Mouse (Mus musculus): ENCODE data around the gene Fam185a. TPM values are rescaled to one million over a fixed set of nuclear protein-coding genes. Genes with fewer than 3 reads are reported as not detected.

The Fam185a gene
- polyA plus RNA-seq, 1 experiment: 1.6 TPM

DNA sequence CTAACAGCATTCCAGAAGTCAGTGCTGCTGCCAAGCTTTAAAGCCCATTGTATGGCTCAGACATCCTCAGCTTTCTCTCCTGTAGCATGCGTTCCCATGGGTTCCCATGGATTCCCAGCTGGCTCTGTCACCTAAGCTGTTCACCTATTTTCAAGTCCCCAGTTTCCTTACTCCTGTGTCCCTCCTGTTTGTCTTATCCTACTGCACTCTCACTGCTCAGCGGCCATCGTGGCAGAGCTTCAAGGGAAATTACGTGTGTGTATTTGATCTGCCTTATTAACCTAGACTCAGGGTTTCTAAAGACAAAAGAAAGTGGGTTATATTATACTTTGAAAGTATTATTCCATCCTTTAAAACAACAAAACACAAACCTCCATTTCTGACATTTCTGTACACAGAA is 64.4 kb downstream of the Fam185a start:
- TF ChIP-seq POLR2A (IDR thresholded peaks at IDR 0.05; ENCODE audit: borderline replicate concordance, low read depth, low read length) (no peak), CTCF (IDR thresholded peaks at IDR 0.05; ENCODE audit: low read depth, low read length) (no peak)
- Histone ChIP-seq H3K27ac (ENCODE audit: insufficient read depth, low read depth, low read length) (no peak overlapping the region), H3K4me1 (ENCODE audit: control insufficient read depth, insufficient read depth, low read length) (peaks cover 19% of the 10 kb centered on the region), H3K4me3 (ENCODE audit: insufficient read depth, low read length) (no peak overlapping the region)

DNA sequence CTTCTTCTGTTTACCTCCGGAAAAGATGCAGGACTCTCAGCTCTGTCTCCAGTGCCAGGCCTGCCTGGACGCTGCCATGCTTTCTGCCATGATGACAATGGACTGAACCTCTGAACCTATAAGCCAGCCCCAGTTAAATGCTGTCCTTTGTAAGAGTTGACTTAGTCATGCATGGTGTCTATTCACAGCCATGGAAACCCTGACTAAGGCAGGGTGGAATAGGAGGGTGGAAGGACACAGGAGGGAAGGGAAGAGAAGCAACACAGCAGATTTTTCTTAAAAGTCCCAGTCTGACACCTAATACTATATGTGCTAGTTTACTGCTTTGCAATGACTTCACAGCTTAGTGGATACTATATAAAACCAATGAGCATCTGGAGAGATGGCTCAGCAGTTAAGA is 66.7 kb downstream of the Fam185a start:
- H3K4me3 ChIP-seq (ENCODE audit: insufficient read depth, low read length): no peak overlapping the region
- H3K4me1 ChIP-seq (ENCODE audit: control insufficient read depth, insufficient read depth, low read length): peaks cover 7% of the 10 kb centered on the region
- no peak for TF ChIP-seq POLR2A (IDR thresholded peaks at IDR 0.05; ENCODE audit: borderline replicate concordance, low read depth, low read length)
- no peak for TF ChIP-seq CTCF (IDR thresholded peaks at IDR 0.05; ENCODE audit: low read depth, low read length)
- no peak overlapping the region for H3K27ac ChIP-seq (ENCODE audit: insufficient read depth, low read depth, low read length)

DNA sequence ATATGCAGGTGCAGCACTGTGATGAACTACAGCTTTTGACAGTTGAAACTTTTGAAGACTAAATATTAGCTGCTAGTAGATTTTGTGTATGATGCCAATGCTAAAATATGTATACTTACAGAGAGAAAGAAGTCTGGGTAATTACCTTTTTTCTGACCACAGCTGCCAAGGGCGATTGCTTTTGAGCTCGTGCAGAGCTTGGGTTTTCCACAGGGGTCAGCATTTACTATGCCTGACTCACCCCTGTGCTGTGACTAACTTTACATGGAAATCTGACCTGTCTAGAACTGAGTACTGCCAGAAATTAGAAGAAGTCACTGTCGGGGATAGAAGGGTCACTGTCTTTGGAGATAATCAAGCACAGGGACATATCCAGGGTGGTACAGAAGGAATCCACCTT is 67.5 kb downstream of the Fam185a start:
- Histone ChIP-seq H3K27ac (ENCODE audit: insufficient read depth, low read depth, low read length) (no peak overlapping the region), H3K4me1 (ENCODE audit: control insufficient read depth, insufficient read depth, low read length) (peaks cover 7% of the 10 kb centered on the region), H3K4me3 (ENCODE audit: insufficient read depth, low read length) (no peak overlapping the region)
- TF ChIP-seq CTCF (IDR thresholded peaks at IDR 0.05; ENCODE audit: low read depth, low read length) (no peak), POLR2A (IDR thresholded peaks at IDR 0.05; ENCODE audit: borderline replicate concordance, low read depth, low read length) (no peak)

DNA sequence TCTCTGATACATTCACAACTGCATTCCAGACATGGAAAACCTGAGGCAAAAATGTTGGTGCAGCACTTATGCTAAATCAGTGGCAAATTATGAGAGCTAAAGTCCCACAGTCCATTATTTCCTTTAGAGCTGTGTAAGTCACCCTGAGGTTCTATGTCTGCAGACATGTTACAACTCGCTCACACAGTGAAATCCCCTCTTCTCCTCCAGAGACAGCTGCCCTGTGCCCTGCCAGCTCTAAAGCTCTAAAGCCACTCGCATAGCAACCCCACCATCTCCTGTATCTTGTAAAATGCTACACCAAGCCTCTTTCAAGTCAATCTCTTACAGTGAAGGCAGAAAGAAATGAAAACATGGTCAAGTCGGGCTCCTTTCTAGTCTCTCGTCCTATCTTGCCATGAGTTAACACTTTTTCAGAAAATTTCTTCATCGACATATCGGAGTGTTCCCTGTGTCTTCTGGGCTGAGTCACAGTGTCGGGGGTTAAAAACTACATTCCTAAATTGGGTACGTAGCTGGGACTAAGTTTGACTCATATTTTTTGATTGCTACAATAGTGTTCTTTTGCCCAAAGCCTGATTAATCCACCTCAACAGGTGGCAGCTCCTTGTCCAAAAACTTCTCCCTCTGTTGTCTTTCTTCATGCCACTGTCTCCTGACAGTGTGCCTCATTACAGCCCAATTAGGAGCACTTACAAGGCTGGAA is 68.7 kb downstream of the Fam185a start:
- no peak overlapping the region for H3K27ac ChIP-seq (ENCODE audit: insufficient read depth, low read depth, low read length)
- no peak overlapping the region for H3K4me3 ChIP-seq (ENCODE audit: insufficient read depth, low read length)
- H3K4me1 ChIP-seq (ENCODE audit: control insufficient read depth, insufficient read depth, low read length): peaks cover 5% of the 10 kb centered on the region
- TF ChIP-seq POLR2A (IDR thresholded peaks at IDR 0.05; ENCODE audit: borderline replicate concordance, low read depth, low read length): no peak
- no peak for TF ChIP-seq CTCF (IDR thresholded peaks at IDR 0.05; ENCODE audit: low read depth, low read length)

DNA sequence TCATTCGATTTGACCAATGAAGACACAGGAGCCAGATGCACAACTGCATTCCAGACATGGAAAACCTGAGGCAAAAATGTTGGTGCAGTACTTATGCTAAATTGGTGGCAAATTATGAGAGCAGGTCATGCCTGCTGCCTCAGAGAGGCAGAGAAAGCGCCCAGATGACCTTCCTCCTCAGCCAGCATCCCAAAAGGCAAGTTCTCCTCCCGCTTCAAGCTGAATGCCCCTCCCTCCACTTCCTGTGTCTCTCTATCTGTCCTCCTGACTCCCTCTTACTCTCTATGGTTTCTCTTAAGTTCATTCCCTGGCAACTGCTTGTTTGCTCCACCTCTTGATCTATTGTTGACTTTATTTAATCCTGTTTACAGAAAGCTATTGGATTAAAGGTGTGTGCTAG is 70.0 kb downstream of the Fam185a start:
- Histone ChIP-seq H3K27ac (ENCODE audit: insufficient read depth, low read depth, low read length) (no peak overlapping the region), H3K4me3 (ENCODE audit: insufficient read depth, low read length) (no peak overlapping the region), H3K4me1 (ENCODE audit: control insufficient read depth, insufficient read depth, low read length) (peaks cover 4% of the 10 kb centered on the region; the same call in 1 of the 2 replicates)
- TF ChIP-seq CTCF (IDR thresholded peaks at IDR 0.05; ENCODE audit: low read depth, low read length) (no peak), POLR2A (IDR thresholded peaks at IDR 0.05; ENCODE audit: borderline replicate concordance, low read depth, low read length) (no peak)

DNA sequence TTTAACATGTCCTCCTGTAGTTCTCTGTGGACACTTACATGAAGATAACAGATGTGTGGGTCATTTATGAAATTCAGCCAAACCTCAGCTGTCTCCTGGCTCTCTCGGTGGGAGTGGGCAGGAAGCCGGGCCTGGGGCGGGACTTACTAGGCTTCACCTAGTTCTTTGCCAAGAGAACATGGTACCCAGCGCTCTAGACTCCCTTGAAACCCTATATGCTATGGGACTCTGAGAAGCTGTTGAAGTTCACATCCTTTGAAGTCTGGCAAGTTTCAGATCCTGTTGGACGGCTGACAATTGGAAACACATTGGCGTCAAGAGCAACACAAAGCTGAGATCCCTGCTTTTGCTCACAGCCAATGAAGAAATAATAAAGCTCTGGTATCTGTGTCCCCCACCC is 71.6 kb downstream of the Fam185a start:
- H3K4me3 ChIP-seq (ENCODE audit: insufficient read depth, low read length): no peak overlapping the region
- no peak overlapping the region for H3K27ac ChIP-seq (ENCODE audit: insufficient read depth, low read depth, low read length)
- H3K4me1 ChIP-seq (ENCODE audit: control insufficient read depth, insufficient read depth, low read length): peaks cover 4% of the 10 kb centered on the region; the same call in 1 of the 2 replicates
- no peak for TF ChIP-seq POLR2A (IDR thresholded peaks at IDR 0.05; ENCODE audit: borderline replicate concordance, low read depth, low read length)
- TF ChIP-seq CTCF (IDR thresholded peaks at IDR 0.05; ENCODE audit: low read depth, low read length): no peak

DNA sequence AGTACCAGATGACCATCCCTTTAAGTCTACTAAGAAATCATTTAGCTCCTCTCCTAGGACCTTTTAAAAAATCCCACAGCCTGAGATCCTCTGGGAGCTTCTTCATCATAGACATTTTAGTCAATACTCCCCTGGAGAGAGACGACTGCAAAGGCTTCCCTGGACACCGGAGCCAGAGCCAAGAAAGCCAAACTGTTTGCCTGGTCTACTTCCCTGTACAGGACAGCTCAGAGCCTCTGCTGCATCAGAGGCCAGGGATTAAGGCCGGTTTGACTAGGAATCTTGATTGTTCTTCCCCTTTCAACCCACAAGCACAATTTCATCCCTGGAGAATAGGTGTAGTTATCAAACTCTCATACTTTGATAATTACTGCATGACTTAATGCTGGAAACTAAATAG is 72.1 kb downstream of the Fam185a start:
- peaks cover 4% of the 10 kb centered on the region; the same call in 1 of the 2 replicates for H3K4me1 ChIP-seq (ENCODE audit: control insufficient read depth, insufficient read depth, low read length)
- TF ChIP-seq CTCF (IDR thresholded peaks at IDR 0.05; ENCODE audit: low read depth, low read length): no peak
- TF ChIP-seq POLR2A (IDR thresholded peaks at IDR 0.05; ENCODE audit: borderline replicate concordance, low read depth, low read length): no peak
- no peak overlapping the region for H3K27ac ChIP-seq (ENCODE audit: insufficient read depth, low read depth, low read length)
- no peak overlapping the region for H3K4me3 ChIP-seq (ENCODE audit: insufficient read depth, low read length)

DNA sequence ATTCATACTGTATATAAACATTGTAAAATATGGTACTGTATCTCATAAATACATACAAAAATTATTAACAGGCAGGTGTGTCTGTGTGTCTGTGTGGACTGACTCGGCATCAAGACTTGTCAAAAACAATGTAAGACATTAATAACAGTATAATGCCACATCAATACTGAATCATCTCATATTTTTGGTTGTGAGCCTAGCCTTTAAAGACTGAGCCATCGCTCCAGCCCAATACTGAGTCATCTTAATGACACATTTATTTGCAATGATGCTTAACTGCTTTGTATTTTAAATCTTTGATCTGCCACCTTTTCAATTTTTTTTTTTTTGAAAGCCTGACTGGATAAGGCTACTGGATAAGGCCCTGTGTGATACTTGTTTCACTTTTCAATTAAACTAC is 73.7 kb downstream of the Fam185a start:
- no peak overlapping the region for H3K4me3 ChIP-seq (ENCODE audit: insufficient read depth, low read length)
- no peak overlapping the region for H3K27ac ChIP-seq (ENCODE audit: insufficient read depth, low read depth, low read length)
- TF ChIP-seq CTCF (IDR thresholded peaks at IDR 0.05; ENCODE audit: low read depth, low read length): no peak
- no peak for TF ChIP-seq POLR2A (IDR thresholded peaks at IDR 0.05; ENCODE audit: borderline replicate concordance, low read depth, low read length)
- peaks cover under 1% of the 10 kb centered on the region; the same call in 1 of the 2 replicates for H3K4me1 ChIP-seq (ENCODE audit: control insufficient read depth, insufficient read depth, low read length)

DNA sequence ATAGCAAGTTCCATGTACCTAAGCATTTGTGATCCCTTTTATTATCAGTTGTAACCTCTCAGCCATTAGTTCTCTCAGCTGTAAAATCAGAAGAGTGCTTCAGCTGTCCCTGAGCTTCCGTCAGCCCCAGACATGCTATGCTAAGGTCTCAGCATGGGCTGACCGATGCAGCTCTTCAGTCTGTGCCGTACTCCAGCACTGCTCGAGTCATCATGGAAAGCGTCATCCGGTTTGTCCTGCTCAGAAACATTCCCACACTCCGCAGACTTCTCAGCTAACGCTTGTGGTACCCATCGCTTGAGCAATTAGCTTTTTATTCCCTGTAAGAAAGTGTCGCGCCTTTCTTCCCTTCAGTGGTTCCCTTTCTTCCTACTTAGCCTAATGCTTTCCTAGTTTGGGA is 74.2 kb downstream of the Fam185a start:
- TF ChIP-seq CTCF (IDR thresholded peaks at IDR 0.05; ENCODE audit: low read depth, low read length) (no peak), POLR2A (IDR thresholded peaks at IDR 0.05; ENCODE audit: borderline replicate concordance, low read depth, low read length) (no peak)

DNA sequence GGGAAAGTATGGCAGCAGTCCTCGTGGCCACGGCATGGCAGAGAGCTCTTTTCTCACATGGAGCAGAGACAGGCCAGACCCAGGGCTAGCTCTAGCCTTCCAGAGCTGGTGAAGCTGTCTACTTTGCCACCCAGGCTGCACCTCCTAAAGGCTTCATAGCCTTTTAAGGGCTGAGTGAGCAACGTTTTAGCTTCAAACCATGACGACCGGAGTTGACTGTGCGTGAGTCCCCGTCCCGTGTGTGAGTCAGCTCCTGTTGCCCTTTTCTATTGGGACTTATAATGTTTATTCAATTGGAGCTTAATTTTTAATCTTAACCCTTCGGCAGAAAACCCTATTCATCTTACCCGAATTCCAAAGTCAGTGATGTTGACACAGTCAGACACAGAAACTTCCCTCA is 75.4 kb downstream of the Fam185a start:
- no peaks in the 10 kb centered on the region for H3K4me1 ChIP-seq (ENCODE audit: control insufficient read depth, insufficient read depth, low read length)
- no peak overlapping the region for H3K4me3 ChIP-seq (ENCODE audit: insufficient read depth, low read length)
- H3K27ac ChIP-seq (ENCODE audit: insufficient read depth, low read depth, low read length): no peak overlapping the region
- TF ChIP-seq POLR2A (IDR thresholded peaks at IDR 0.05; ENCODE audit: borderline replicate concordance, low read depth, low read length) (no peak), CTCF (IDR thresholded peaks at IDR 0.05; ENCODE audit: low read depth, low read length) (no peak)

More for the DNA sequence above, 74.2 kb downstream of the Fam185a start:
- Histone ChIP-seq H3K27ac (ENCODE audit: insufficient read depth, low read depth, low read length) (no peak overlapping the region), H3K4me1 (ENCODE audit: control insufficient read depth, insufficient read depth, low read length) (no peaks in the 10 kb centered on the region), H3K4me3 (ENCODE audit: insufficient read depth, low read length) (no peak overlapping the region)

Measured in bone marrow macrophage, adult 2 months (primary cell).